Mouse (Mus musculus): ENCODE measurements around the gene Pqbp1. TPM values are rescaled to one million over a fixed set of nuclear protein-coding genes. Genes with fewer than 3 reads are reported as not detected.
"Not testable (repeated sequence)": the region's sequence is repeated elsewhere in the genome, so short reads cannot be mapped to it uniquely, and the experiment has no call there.

The Pqbp1 gene
- polyA plus RNA-seq, 1 experiment from 2014 or later, result 107 TPM

GRCm38 (mm10) chrX:7917960-7918359 lies 18.9 kb upstream of the Pqbp1 start:
- not testable (repeated sequence) for H3K4me3 ChIP-seq; H3K4me1 ChIP-seq; H3K36me3 ChIP-seq; DNase-seq (ENCODE audit: low spot score); H3K27ac ChIP-seq; H3K9me3 ChIP-seq
- 58% methylated on average over 6 of the region's 6 CpGs for WGBS
- peaks cover 47% of the 10 kb centered on the region for H3K27me3 ChIP-seq (ENCODE audit: insufficient read depth, poor library complexity, severe bottlenecking)

- H3K27me3 ChIP-seq (ENCODE audit: insufficient read depth, poor library complexity, severe bottlenecking), result peaks cover 24% of the 10 kb centered on the region
- not testable (repeated sequence) for H3K4me3 ChIP-seq; H3K9me3 ChIP-seq; DNase-seq (ENCODE audit: low spot score); H3K4me1 ChIP-seq; H3K27ac ChIP-seq; H3K36me3 ChIP-seq
- WGBS, result 11% methylated on average over 3 of the region's 3 CpGs
Observed at GRCm38 (mm10) chrX:7915669-7916068, 16.6 kb upstream of the Pqbp1 start.

GRCm38 (mm10) chrX:7910473-7910872 lies 11.4 kb upstream of the Pqbp1 start:
- no peak for DNase-seq (ENCODE audit: low spot score)
- Histone ChIP-seq H3K27me3 (ENCODE audit: insufficient read depth, poor library complexity, severe bottlenecking) (no peaks in the 10 kb centered on the region), H3K27ac (no peak overlapping the region), H3K36me3 (peaks cover 15% of the 10 kb centered on the region; the same call in 1 of the 2 replicates), H3K9me3 (no peaks in the 10 kb centered on the region), H3K4me1 (no peaks in the 10 kb centered on the region), H3K4me3 (no peak overlapping the region)
- 56% methylated on average over 6 of the region's 6 CpGs for WGBS

- not testable (repeated sequence) for H3K27me3 ChIP-seq (ENCODE audit: insufficient read depth, poor library complexity, severe bottlenecking); H3K9me3 ChIP-seq; H3K4me1 ChIP-seq; H3K4me3 ChIP-seq; DNase-seq (ENCODE audit: low spot score); H3K27ac ChIP-seq
- 88% methylated on average over 4 of the region's 4 CpGs for WGBS
- H3K36me3 ChIP-seq, result peaks cover 15% of the 10 kb centered on the region; the same call in 1 of the 2 replicates
Observed at GRCm38 (mm10) chrX:7909242-7909641, 10.2 kb upstream of the Pqbp1 start, which contains the start of gene Gm10490. Gene Gm10490 (plus strand): TSS chrX:7909542.

GRCm38 (mm10) chrX:7907735-7908134 lies 8.7 kb upstream of the Pqbp1 start, which contains the start of gene Gm10491:
Gene Gm10491 (minus strand): TSS chrX:7907835.
- 87% methylated on average over 5 of the region's 5 CpGs for WGBS
- no peaks in the 10 kb centered on the region for H3K9me3 ChIP-seq

GRCm38 (mm10) chrX:7904441-7904840 lies 5.4 kb upstream of the Pqbp1 start:
- H3K9me3 ChIP-seq, result no peaks in the 10 kb centered on the region
- DNase-seq (ENCODE audit: low spot score), result no peak
- H3K36me3 ChIP-seq, result peaks cover 15% of the 10 kb centered on the region; the same call in 1 of the 2 replicates
- WGBS, result 89% methylated on average over 5 of the region's 5 CpGs
- no peak overlapping the region for H3K27ac ChIP-seq
- H3K27me3 ChIP-seq (ENCODE audit: insufficient read depth, poor library complexity, severe bottlenecking), result no peaks in the 10 kb centered on the region
- no peak overlapping the region for H3K4me3 ChIP-seq
- no peaks in the 10 kb centered on the region for H3K4me1 ChIP-seq

More at GRCm38 (mm10) chrX:7907735-7908134, 8.7 kb upstream of the Pqbp1 start, which contains the start of gene Gm10491:
- no peaks in the 10 kb centered on the region for H3K27me3 ChIP-seq (ENCODE audit: insufficient read depth, poor library complexity, severe bottlenecking)
- H3K4me3 ChIP-seq, result no peak within 1 kb of the TSS
- H3K27ac ChIP-seq, result no peak within 1 kb of the TSS
- H3K36me3 ChIP-seq, result peaks cover 15% of the 10 kb centered on the region; the same call in 1 of the 2 replicates
- no peaks in the 10 kb centered on the region for H3K4me1 ChIP-seq
- no peak for DNase-seq (ENCODE audit: low spot score)

GRCm38 (mm10) chrX:7898211-7898610 lies 858 bp downstream of the Pqbp1 start:
- peak overlapping the region; percentile 86 for H3K27ac ChIP-seq
- H3K9me3 ChIP-seq, result no peaks in the 10 kb centered on the region
- DNase-seq (ENCODE audit: low spot score), result no peak
- H3K4me1 ChIP-seq, result no peaks in the 10 kb centered on the region
- 32% methylated on average over 13 of the region's 13 CpGs for WGBS
- no peaks in the 10 kb centered on the region for H3K27me3 ChIP-seq (ENCODE audit: insufficient read depth, poor library complexity, severe bottlenecking)
- H3K36me3 ChIP-seq, result peaks cover 20% of the 10 kb centered on the region
- peak overlapping the region; percentile 67 for H3K4me3 ChIP-seq

GRCm38 (mm10) chrX:7883841-7884567 lies 15.1 kb downstream of the Pqbp1 start, which contains the start of gene Slc35a2:
Gene Slc35a2 (plus strand): TSS chrX:7884028.
- peak within 1 kb of the TSS; percentile 85 for H3K27ac ChIP-seq
- H3K9me3 ChIP-seq, result no peaks in the 10 kb centered on the region
- 0 out of 2 replicates have a peak, but pooled peaks cover 4% of the 10 kb centered on the region for H3K36me3 ChIP-seq
- H3K4me3 ChIP-seq, result peak within 1 kb of the TSS; percentile 68
- WGBS, result 12% methylated on average over 49 of the region's 49 CpGs
- DNase-seq (ENCODE audit: low spot score), result peak; percentile 95
- 0 out of 2 replicates have a peak, but pooled peaks cover 2% of the 10 kb centered on the region for H3K4me1 ChIP-seq
- H3K27me3 ChIP-seq (ENCODE audit: insufficient read depth, poor library complexity, severe bottlenecking), result no peaks in the 10 kb centered on the region

- DNase-seq (ENCODE audit: low spot score), result peak; percentile 83
- peaks cover 6% of the 10 kb centered on the region; the same call in 1 of the 2 replicates for H3K36me3 ChIP-seq
- H3K27ac ChIP-seq, result no peak overlapping the region
- 21% methylated on average over 11 of the region's 11 CpGs for WGBS
- H3K9me3 ChIP-seq, result no peaks in the 10 kb centered on the region
- no peaks in the 10 kb centered on the region for H3K27me3 ChIP-seq (ENCODE audit: insufficient read depth, poor library complexity, severe bottlenecking)
- 0 out of 2 replicates have a peak, but pooled peaks cover 5% of the 10 kb centered on the region for H3K4me1 ChIP-seq
- H3K4me3 ChIP-seq, result peak overlapping the region; percentile 33
Observed at GRCm38 (mm10) chrX:7879819-7880218, 19.2 kb downstream of the Pqbp1 start.

GRCm38 (mm10) chrX:7878495-7878894 lies 20.6 kb downstream of the Pqbp1 start:
- Histone ChIP-seq H3K4me1 (0 out of 2 replicates have a peak, but pooled peaks cover 5% of the 10 kb centered on the region), H3K36me3 (peaks cover 16% of the 10 kb centered on the region), H3K27me3 (ENCODE audit: insufficient read depth, poor library complexity, severe bottlenecking) (no peaks in the 10 kb centered on the region), H3K4me3 (peak overlapping the region; percentile 64), H3K27ac (peak overlapping the region; percentile 56), H3K9me3 (no peaks in the 10 kb centered on the region)
- no peak for DNase-seq (ENCODE audit: low spot score)
- 17% methylated on average over 21 of the region's 21 CpGs for WGBS

- DNase-seq (ENCODE audit: low spot score), result peak; percentile 91
- WGBS, result 7% methylated on average over 38 of the region's 38 CpGs
- peak within 1 kb of the TSS; percentile 56 for H3K27ac ChIP-seq
Observed at GRCm38 (mm10) chrX:7878007-7878419, 21.1 kb downstream of the Pqbp1 start, which contains the start of gene Pim2. Gene Pim2 (plus strand): TSS chrX:7878262.

GRCm38 (mm10) chrX:7869826-7870225 lies 29.2 kb downstream of the Pqbp1 start:
- Histone ChIP-seq H3K4me3 (no peak overlapping the region), H3K27ac (no peak overlapping the region), H3K9me3 (no peaks in the 10 kb centered on the region), H3K4me1 (no peaks in the 10 kb centered on the region; the same call in 1 of the 2 replicates), H3K36me3 (peaks cover 41% of the 10 kb centered on the region), H3K27me3 (ENCODE audit: insufficient read depth, poor library complexity, severe bottlenecking) (no peaks in the 10 kb centered on the region)
- DNase-seq (ENCODE audit: low spot score), result no peak
- 60% methylated on average over 3 of the region's 3 CpGs for WGBS

More at GRCm38 (mm10) chrX:7878007-7878419, 21.1 kb downstream of the Pqbp1 start, which contains the start of gene Pim2:
- Histone ChIP-seq H3K9me3 (no peaks in the 10 kb centered on the region), H3K4me3 (peak within 1 kb of the TSS; percentile 64), H3K27me3 (ENCODE audit: insufficient read depth, poor library complexity, severe bottlenecking) (no peaks in the 10 kb centered on the region), H3K36me3 (peaks cover 21% of the 10 kb centered on the region), H3K4me1 (0 out of 2 replicates have a peak, but pooled peaks cover 5% of the 10 kb centered on the region)

- 62% methylated on average over 2 of the region's 2 CpGs for WGBS
- no peaks in the 10 kb centered on the region for H3K27me3 ChIP-seq (ENCODE audit: insufficient read depth, poor library complexity, severe bottlenecking)
- no peak overlapping the region for H3K27ac ChIP-seq
- peaks cover 30% of the 10 kb centered on the region for H3K36me3 ChIP-seq
- H3K4me1 ChIP-seq, result no peaks in the 10 kb centered on the region; the same call in 1 of the 2 replicates
- DNase-seq (ENCODE audit: low spot score), result no peak
- H3K4me3 ChIP-seq, result no peak overlapping the region
- H3K9me3 ChIP-seq, result no peaks in the 10 kb centered on the region
Observed at GRCm38 (mm10) chrX:7868506-7868905, 30.6 kb downstream of the Pqbp1 start.

Measured in heart, embryonic 10.5 days (tissue).